Mouse (Mus musculus): ENCODE data around the gene Ptk7.

Ptk7 gene

GRCm38 (mm10) chr17:46628791-46629684 is at the start of gene Ptk7:
TSS of gene Ptk7 (minus strand) at chr17:46629504.
- TF ChIP-seq GATA4 (IDR thresholded peaks at IDR 0.05; ENCODE audit: insufficient replicate concordance, low read length), result no peak

DNA sequence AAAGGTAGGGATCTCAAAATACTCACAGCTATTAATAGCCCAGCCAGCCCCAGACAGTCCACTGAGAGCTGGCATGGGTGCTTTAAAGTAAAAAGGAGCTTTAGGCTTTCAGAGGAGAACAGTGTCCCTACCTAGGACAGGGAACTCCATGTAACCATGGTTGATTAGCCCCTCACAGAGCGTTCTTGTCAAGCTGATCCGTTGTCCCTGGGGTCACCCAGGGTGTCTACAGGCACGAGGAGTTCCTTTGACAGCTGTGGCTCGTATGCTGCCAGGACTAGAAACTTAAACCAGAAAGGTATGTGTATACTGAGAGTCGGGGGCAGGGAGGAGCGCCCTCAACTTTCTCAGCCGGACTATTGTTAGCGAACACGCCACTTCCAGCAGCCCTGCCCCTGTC is 49.6 kb upstream of the Ptk7 start:
- no peak for TF ChIP-seq GATA4 (IDR thresholded peaks at IDR 0.05; ENCODE audit: insufficient replicate concordance, low read length)

- TF ChIP-seq GATA4 (IDR thresholded peaks at IDR 0.05; ENCODE audit: insufficient replicate concordance, low read length), result no peak
Observed at GRCm38 (mm10) chr17:46678416-46678815, 49.1 kb upstream of the Ptk7 start, which contains the start of gene Mea1. TSS of gene Mea1 (plus strand) at chr17:46678793.

DNA sequence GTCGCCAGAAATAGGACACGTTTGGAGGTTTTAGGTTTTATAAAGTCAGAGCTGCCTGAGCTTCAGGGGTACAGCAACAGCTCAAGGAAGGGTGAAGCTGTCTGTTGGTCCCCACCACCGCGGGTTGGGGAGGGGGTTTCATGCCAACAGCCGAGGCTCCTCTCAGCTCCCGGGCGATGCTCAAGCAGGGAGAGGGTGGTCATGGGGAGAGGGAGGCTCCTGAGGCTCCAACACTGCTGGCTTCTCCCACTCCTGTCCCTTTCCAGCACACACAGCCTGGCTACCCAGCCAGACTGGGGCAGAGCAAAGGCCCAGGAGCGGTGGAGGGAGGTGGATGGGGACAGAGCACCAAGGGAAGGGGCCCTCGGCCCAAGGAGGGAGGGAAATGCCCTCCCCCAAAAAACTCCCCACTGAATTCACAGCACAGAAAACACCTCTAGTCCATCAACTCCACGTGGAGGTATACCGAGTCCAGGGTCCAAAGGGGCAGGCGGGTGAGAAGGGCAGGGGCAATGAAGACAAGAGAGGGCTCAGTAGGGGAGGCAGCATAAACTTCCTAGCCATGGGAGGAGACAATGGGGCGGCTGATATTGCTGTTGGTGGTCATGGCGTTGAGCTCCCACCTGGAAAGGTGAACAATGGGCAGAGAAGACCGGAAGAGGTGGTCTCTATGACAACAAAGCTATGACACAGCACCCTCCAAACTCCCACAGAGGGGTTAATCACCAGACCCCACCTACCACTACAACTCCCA is 45.4 kb upstream of the Ptk7 start:
- no peak for TF ChIP-seq GATA4 (IDR thresholded peaks at IDR 0.05; ENCODE audit: insufficient replicate concordance, low read length)

- TF ChIP-seq GATA4 (IDR thresholded peaks at IDR 0.05; ENCODE audit: insufficient replicate concordance, low read length), result no peak
Observed at GRCm38 (mm10) chr17:46673850-46674529, 44.7 kb upstream of the Ptk7 start, which contains the start of gene Rrp36. TSS of gene Rrp36 (minus strand) at chr17:46674352.

GRCm38 (mm10) chr17:46669911-46670310 is 40.6 kb upstream of the Ptk7 start:
- TF ChIP-seq GATA4 (IDR thresholded peaks at IDR 0.05; ENCODE audit: insufficient replicate concordance, low read length), result no peak

DNA sequence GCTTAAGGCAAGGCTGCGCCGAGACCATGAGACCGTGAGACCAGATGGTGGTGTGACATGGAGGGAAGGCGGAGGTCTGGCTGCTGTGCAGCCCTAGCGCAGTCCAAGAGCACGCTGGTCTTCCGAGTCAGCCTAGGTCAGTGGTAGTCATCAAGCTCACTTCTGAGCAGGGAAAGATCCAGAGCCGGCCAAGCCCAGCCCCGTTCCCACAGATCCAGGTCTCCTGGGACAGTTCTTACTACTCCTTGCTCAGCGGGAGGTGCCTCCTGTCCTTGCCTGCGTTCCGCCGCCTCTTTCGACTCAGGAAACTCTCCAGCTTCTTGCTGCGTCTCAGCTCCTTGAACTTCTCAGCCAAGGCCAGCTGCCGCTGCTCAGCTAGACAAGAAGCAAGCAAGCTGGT is 38.4 kb upstream of the Ptk7 start:
- TF ChIP-seq GATA4 (IDR thresholded peaks at IDR 0.05; ENCODE audit: insufficient replicate concordance, low read length), result no peak

DNA sequence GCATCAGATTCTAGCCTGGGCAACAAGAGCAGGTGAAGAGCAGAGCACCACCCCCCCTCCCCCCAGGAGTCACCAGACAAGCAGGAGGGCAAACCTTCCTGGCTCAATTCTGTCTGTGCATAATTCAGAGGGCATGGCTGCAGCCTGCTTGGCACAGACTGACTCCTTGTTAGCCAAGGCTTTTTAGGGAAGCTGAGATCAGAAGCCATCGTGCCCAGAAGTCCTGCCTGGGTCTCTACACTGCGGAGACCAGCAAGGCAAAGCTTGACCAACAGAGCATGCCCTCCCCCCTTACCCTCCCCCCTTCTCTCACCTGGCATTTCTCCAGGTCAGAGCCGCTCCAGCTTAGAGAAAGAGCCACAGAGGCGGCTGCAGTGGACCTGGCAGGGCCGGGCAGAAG is 33.4 kb upstream of the Ptk7 start:
- no peak for TF ChIP-seq GATA4 (IDR thresholded peaks at IDR 0.05; ENCODE audit: insufficient replicate concordance, low read length)

DNA sequence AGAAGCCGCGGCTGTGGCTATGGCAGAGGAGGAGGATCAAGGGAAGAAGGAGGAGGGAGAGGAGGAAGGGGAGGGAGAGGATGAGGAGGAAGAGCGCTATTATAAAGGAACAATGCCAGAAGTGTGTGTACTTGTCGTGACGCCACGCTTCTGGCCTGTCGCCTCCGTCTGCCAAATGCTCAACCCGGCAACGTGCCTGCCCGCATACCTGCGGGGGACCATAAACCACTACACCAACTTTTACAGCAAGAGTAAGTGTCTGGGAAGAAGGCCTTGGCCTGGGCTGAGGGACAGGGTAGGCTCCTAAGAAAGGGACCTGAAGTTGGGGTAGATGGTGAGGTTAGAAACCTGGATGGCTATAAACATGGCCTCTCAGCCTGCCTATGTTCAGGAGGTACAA is 32.7 kb upstream of the Ptk7 start:
- TF ChIP-seq GATA4 (IDR thresholded peaks at IDR 0.05; ENCODE audit: insufficient replicate concordance, low read length), result no peak

DNA sequence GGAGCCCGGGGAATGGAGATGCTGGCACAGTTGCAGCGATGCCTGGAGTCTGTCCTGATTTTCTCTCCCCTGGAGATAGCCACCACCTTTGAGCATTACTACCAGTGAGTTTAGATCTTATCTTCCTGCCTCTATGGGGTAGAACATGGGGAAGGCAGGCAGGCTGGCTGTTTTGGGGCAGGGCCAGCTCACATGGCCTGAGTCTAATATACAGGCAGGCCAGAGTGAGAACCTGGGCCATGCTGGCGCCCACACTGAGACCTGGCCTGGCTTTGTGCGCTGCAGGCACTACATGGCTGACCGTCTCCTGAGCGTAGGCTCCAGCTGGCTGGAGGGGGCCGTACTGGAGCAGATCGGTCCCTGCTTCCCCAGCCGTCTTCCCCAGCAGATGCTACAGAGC is 32.0 kb upstream of the Ptk7 start:
- no peak for TF ChIP-seq GATA4 (IDR thresholded peaks at IDR 0.05; ENCODE audit: insufficient replicate concordance, low read length)

- TF ChIP-seq GATA4 (IDR thresholded peaks at IDR 0.05; ENCODE audit: insufficient replicate concordance, low read length), result no peak
Observed at GRCm38 (mm10) chr17:46656054-46656453, 26.8 kb upstream of the Ptk7 start.

DNA sequence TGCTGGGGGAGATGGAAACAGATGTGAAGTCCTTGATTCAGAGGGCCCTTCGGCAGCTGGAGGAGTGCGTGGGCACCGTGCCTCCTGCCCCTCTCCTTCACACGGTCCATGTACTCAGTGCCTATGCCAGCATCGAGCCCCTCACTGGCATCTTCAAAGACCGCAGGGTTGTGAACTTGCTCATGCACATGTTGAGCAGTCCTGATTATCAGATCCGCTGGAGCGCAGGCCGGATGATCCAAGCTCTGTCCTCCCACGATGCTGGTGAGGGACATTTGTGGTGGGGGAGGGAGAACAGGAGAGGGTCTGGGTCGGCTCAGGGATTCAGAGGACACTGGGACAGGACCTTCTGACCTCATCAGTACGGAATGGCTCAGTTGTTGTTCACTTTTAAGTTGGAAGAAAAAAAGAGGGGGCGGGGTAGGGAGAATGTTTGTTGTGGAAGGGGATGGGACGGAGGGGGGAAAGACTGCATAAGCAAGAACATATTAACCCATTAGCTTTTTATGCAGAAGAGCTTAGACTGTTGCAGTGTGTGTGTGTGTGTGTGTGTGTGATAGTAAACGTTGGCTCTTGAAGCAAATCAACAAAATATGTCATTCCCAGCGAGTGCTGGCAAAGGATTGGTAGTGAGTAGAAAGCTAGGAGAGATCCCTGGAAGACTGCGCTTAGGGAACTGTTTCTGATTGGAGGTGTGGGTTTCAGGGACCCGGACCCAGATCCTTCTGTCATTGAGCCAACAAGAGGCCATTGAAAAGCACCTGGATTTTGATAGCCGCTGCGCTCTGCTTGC is 22.6 kb upstream of the Ptk7 start:
- no peak for TF ChIP-seq GATA4 (IDR thresholded peaks at IDR 0.05; ENCODE audit: insufficient replicate concordance, low read length)

GRCm38 (mm10) chr17:46651292-46651691 is 22.0 kb upstream of the Ptk7 start:
- TF ChIP-seq GATA4 (IDR thresholded peaks at IDR 0.05; ENCODE audit: insufficient replicate concordance, low read length), result no peak

DNA sequence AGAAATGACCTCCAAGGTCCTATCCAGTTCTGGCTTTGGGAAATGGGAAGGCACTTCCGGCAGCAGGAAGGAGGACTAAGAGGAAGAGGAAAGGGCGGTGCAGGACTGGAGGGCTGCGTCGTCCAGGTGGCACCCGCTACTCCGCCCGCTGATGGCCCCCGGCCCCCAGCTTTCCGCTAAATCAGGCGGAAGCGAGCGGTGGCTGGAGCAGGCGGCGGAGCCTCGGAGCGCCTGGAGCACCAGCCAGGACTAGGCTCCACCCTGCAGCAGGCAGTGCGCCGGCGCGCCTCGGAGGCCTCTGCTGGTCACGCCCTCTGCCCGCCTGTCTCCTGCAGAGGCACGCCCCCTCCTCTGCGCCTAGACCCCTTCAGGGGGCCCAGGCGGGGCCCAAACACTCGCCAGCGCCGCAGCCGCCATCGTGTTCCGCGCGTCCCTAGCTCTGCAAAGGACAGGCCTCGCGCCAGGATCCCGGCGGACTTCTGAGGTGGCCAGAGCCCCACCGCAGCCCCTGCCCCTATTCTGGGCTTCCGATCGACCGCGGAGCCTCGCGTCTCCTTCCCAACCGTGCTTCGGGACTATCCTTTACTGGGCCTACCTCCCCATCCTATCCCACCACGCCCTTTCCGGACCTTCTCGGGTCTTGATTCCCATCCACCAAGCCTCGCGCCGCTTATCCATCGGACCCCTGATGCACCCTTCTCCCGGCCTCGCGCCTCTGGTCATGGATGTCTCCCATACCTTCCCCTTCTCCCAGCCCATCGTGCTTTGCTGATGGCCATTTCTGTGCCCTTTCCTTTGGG is 21.1 kb upstream of the Ptk7 start, which contains the start of gene Cul7:
Gene Cul7 (plus strand): TSS at position 106 of the 800 bp plus-strand sequence.
- TF ChIP-seq GATA4 (IDR thresholded peaks at IDR 0.05; ENCODE audit: insufficient replicate concordance, low read length), result peak; percentile 46; the same call in 1 of the 2 replicates

All from liver, adult (tissue).